Mouse (Mus musculus) bone marrow macrophage, adult 2 months (primary cell): ENCODE data around the gene Fbh1.

Source experiments
- CTCF ChIP-seq: IDR thresholded peaks from 2 replicates; pipeline ENCODE4 v1.5.1; 2012; ENCODE audit warnings: low read depth, mild to moderate bottlenecking, low read length, moderate library complexity
- POLR2A ChIP-seq: IDR thresholded peaks from 2 replicates; pipeline ENCODE4 v1.6.1; 2012; ENCODE audit warnings: mild to moderate bottlenecking, low read depth, low read length, borderline replicate concordance

GRCm38 (mm10) chr2:11784159-11784558 lies 6.8 kb upstream of the Fbh1 start:
- TF ChIP-seq POLR2A (no peak), CTCF (no peak)
